Mouse (Mus musculus) liver, embryonic 14.5 days (tissue): ENCODE results near the gene Nxnl1.

Experiments used
- CTCF ChIP-seq: IDR thresholded peaks from 2 replicates; pipeline ENCODE4 v1.5.1; 2016; ENCODE audit warnings: antibody characterized with exemption, low read depth, control low read depth
- EP300 ChIP-seq: IDR thresholded peaks from 2 replicates; pipeline ENCODE4 v1.6.1; 2016; ENCODE audit warnings: antibody characterized with exemption, low read depth

DNA sequence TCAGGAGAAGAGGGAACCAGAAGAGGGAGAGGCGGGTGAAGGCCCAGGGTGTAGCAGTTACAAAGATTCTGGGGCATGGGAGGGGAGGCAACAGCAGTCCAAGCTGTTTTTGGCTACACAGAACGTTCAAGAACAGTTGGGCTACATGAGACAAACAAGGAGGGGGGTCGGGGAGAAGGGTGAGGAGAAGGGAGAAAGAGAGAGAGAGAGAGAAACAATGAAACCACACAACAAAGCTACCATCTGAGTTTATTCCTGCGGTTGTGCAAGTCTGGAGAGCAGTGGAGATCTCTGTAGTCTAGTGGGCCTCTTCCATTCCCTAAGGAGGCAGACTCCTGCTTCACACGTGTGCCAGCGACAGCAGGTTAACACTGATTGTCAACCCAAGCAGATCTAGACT lies 12.4 kb downstream of the Nxnl1 start:
- TF ChIP-seq CTCF, result no peak
- no peak for TF ChIP-seq EP300
